Mouse (Mus musculus) megakaryocyte, embryonic 14.5 days (primary cell): ENCODE data around the gene Pcare.

ENCODE experiments used
- FLI1 ChIP-seq: IDR thresholded peaks from 2 replicates; pipeline ENCODE4 v1.6.1; 2012; ENCODE audit warnings: low read length, inconsistent platforms, mixed read lengths
- GATA1 ChIP-seq: IDR thresholded peaks from 3 replicates; pipeline ENCODE4 v1.6.1; 2012; ENCODE audit warnings: mixed read lengths, low read length, inconsistent platforms, borderline replicate concordance

- TF ChIP-seq GATA1, result no peak
- TF ChIP-seq FLI1, result no peak
Measured at GRCm38 (mm10) chr17:71742156-71742555, 10.5 kb downstream of the Pcare start.
